Mouse (Mus musculus) ES-E14 (cell line): ENCODE results near the gene Clca1. TPM values are rescaled to one million over a fixed set of nuclear protein-coding genes. Genes with fewer than 3 reads are reported as not detected.

Experiments used
- DNase-seq: peaks from one replicate; pipeline ENCODE4 v3.0.0-alpha.2; 2013; ENCODE audit warnings: low read depth, low spot score
- H3K27ac ChIP-seq: 2 replicates; pipeline ENCODE4 v1.5.1; 2012; ENCODE audit warnings: low read depth, mild to moderate bottlenecking, low read length, moderate library complexity, mixed read lengths; ENCODE audit not compliant: poor library complexity, insufficient read depth, severe bottlenecking
- H3K36me3 ChIP-seq: 2 replicates; pipeline ENCODE4 v1.6.1; 2012; ENCODE audit warnings: mild to moderate bottlenecking, low read length, moderate library complexity, mixed read lengths; ENCODE audit not compliant: control insufficient read depth, poor library complexity, insufficient read depth, severe bottlenecking
- H3K4me1 ChIP-seq, 2 experiments: fragments of 150-350 bp in 1 of 2; sonication (generic) in 1 of 2; 2 replicates each; pipeline ENCODE4 v1.6.1; 2012; ENCODE audit warnings: low read length in 2 of 2, mild to moderate bottlenecking in 1 of 2, mixed read lengths in 1 of 2; ENCODE audit not compliant: control insufficient read depth in 2 of 2, insufficient read depth in 2 of 2, poor library complexity in 1 of 2
- H3K4me3 ChIP-seq, 2 experiments: fragments of 150-350 bp in 1 of 2; sonication (generic) in 1 of 2; 2 replicates each; pipeline ENCODE4 v1.5.1; 2012; ENCODE audit warnings: low read length in 2 of 2, low read depth in 1 of 2, mild to moderate bottlenecking in 1 of 2, mixed read lengths in 1 of 2; ENCODE audit not compliant: insufficient read depth in 1 of 2, poor library complexity in 1 of 2, severe bottlenecking in 1 of 2
- H3K9ac ChIP-seq: 2 replicates; pipeline ENCODE4 v1.6.1; 2012; ENCODE audit warnings: low read depth, mild to moderate bottlenecking, low read length, mixed read lengths; ENCODE audit not compliant: poor library complexity, insufficient read depth, severe bottlenecking
- H3K9me3 ChIP-seq: fragments of 150-350 bp; sonication (generic); 2 replicates; pipeline ENCODE4 v1.6.1; 2012; ENCODE audit warnings: low read depth, mild to moderate bottlenecking, low read length; ENCODE audit not compliant: control insufficient read depth, insufficient read depth
- CHD2 ChIP-seq: IDR thresholded peaks from 2 replicates; pipeline ENCODE4 v1.6.1; 2014; ENCODE audit warnings: mild to moderate bottlenecking, low read depth, low read length, inconsistent platforms
- HCFC1 ChIP-seq: IDR thresholded peaks from 2 replicates; pipeline ENCODE4 v1.6.1; 2012; ENCODE audit warnings: low read length, inconsistent platforms, borderline replicate concordance; ENCODE audit not compliant: insufficient read depth
- MAFK ChIP-seq: IDR thresholded peaks from 2 replicates; pipeline ENCODE4 v1.6.1; 2014; ENCODE audit warnings: mild to moderate bottlenecking, low read depth, low read length, inconsistent platforms; ENCODE audit not compliant: insufficient read depth
- ZC3H11A ChIP-seq: IDR thresholded peaks from 2 replicates; pipeline ENCODE4 v1.6.1; 2012; ENCODE audit warnings: low read depth, mild to moderate bottlenecking, inconsistent platforms, low read length, borderline replicate concordance
- ZNF384 ChIP-seq: IDR thresholded peaks from 2 replicates; pipeline ENCODE4 v1.6.1; 2012; ENCODE audit warnings: low read depth, low read length, inconsistent platforms
- in situ Hi-C, 2 experiments: fragments of 600-800 bp; cut with MboI; formaldehyde crosslinking; loops; one replicate each; pipeline ENCODE4 v1.15.1; 2025; ENCODE audit warnings: low sequenced_read_pairs in 2 of 2, inconsistent platforms in 1 of 2; ENCODE audit not compliant: unreplicated experiment in 2 of 2
- total RNA-seq: library from RNA; depleted of rRNA; stranded (reverse); fragments of 300-350 nt; gene quantifications from 2 replicates; pipeline ENCODE4 v1.2.3, GENCODE M21; 2012; rRNA removed

Gene Clca1
- total RNA-seq, 1 experiment, result 0.09 TPM

GRCm38 (mm10) chr3:144969755-144970154 is 62.8 kb downstream of the Clca1 start:
- H3K36me3 ChIP-seq, result no peaks in the 10 kb centered on the region
- H3K9ac ChIP-seq, result no peak overlapping the region
- H3K4me1 ChIP-seq, result no peaks in the 10 kb centered on the region
- in situ Hi-C loops, result no loop called here
- H3K27ac ChIP-seq, result no peak overlapping the region
- no peak for DNase-seq
- no peak for TF ChIP-seq HCFC1
- TF ChIP-seq ZNF384, result no peak
- no peak for TF ChIP-seq CHD2
- no peak for TF ChIP-seq ZC3H11A
- TF ChIP-seq MAFK, result no peak
- no peaks in the 10 kb centered on the region for H3K9me3 ChIP-seq
- no peak overlapping the region for H3K4me3 ChIP-seq

- Histone ChIP-seq H3K9me3 (no peaks in the 10 kb centered on the region), H3K4me3 (no peak overlapping the region), H3K27ac (no peak overlapping the region), H3K9ac (no peak overlapping the region), H3K36me3 (no peaks in the 10 kb centered on the region), H3K4me1 (no peaks in the 10 kb centered on the region)
- TF ChIP-seq ZNF384 (no peak), HCFC1 (no peak), ZC3H11A (no peak), CHD2 (no peak), MAFK (no peak)
- no peak for DNase-seq
- in situ Hi-C loops, result no loop called here
Measured at GRCm38 (mm10) chr3:144966074-144966473, 66.5 kb downstream of the Clca1 start.

Other genes starting within 250 kb of the Clca1 start
- gene Clca3a2, start 213.3 kb downstream of the Clca1 start, total RNA-seq, result 0.26 and 0.31 TPM in 2 replicates
- 0.85 and 0.90 TPM in 2 replicates for gene Clca3b, start 183.4 kb downstream of the Clca1 start, total RNA-seq
- gene Clca4b, start 100.2 kb downstream of the Clca1 start, total RNA-seq, result 0.21 and 0.22 TPM in 2 replicates
- gene Clca4a, start 57.7 kb downstream of the Clca1 start, total RNA-seq, result 0.16 and 0.22 TPM in 2 replicates
- gene Clca2, start 66.7 kb upstream of the Clca1 start, total RNA-seq, result not detected in 2 replicates
- 12.6 and 15.6 TPM in 2 replicates for gene Odf2l, start 85.8 kb upstream of the Clca1 start, total RNA-seq